Mouse (Mus musculus): ENCODE results near the gene Hnrnpab. TPM values are rescaled to one million over a fixed set of nuclear protein-coding genes. Genes with fewer than 3 reads are reported as not detected.

The Hnrnpab gene
- polyA plus RNA-seq (2015; fragmentation: Nextera tagmentation; extraction: Ambion mirVana): 441 and 518 TPM in 2 replicates

- under 1% methylated on average over 87 of the region's 91 CpGs for WGBS
- peak within 1 kb of the TSS; percentile 71 for H3K4me3 ChIP-seq (replicated peaks; ENCODE audit: low read length)
- H3K27ac ChIP-seq (ENCODE audit: low read length): peak within 1 kb of the TSS; percentile 93
- no peaks in the 10 kb centered on the region for H3K9me3 ChIP-seq (ENCODE audit: control insufficient read depth, low read length)
- peak within 1 kb of the TSS; percentile 97 for H3K9ac ChIP-seq (replicated peaks; ENCODE audit: low read depth, low read length)
- no peaks in the 10 kb centered on the region for H3K27me3 ChIP-seq (replicated peaks; ENCODE audit: control insufficient read depth, insufficient read depth, low read length)
- peaks cover 40% of the 10 kb centered on the region for H3K4me1 ChIP-seq (replicated peaks; ENCODE audit: control insufficient read depth, insufficient read depth, low read length)
- ATAC-seq: peak; percentile 96
- H3K4me2 ChIP-seq (ENCODE audit: low read length): peak within 1 kb of the TSS; percentile 85
- peaks cover 31% of the 10 kb centered on the region for H3K36me3 ChIP-seq (ENCODE audit: control insufficient read depth, insufficient read depth)
Observed at GRCm38 (mm10) chr11:51606447-51607095, at the start of gene Hnrnpab. Gene Hnrnpab, minus strand, starts transcription at chr11:51606847.

- peaks cover 2% of the 10 kb centered on the region; the same call in 1 of the 2 replicates for H3K27me3 ChIP-seq (replicated peaks; ENCODE audit: control insufficient read depth, insufficient read depth, low read length)
- H3K9ac ChIP-seq (replicated peaks; ENCODE audit: low read depth, low read length): no peak overlapping the region
- no peak for ATAC-seq
- no peak overlapping the region for H3K4me3 ChIP-seq (replicated peaks; ENCODE audit: low read length)
- H3K36me3 ChIP-seq (ENCODE audit: control insufficient read depth, insufficient read depth): no peaks in the 10 kb centered on the region
- H3K4me2 ChIP-seq (ENCODE audit: low read length): no peak overlapping the region
- no peak overlapping the region for H3K27ac ChIP-seq (ENCODE audit: low read length)
- WGBS: 95% methylated on average over 3 of the region's 3 CpGs
- H3K4me1 ChIP-seq (replicated peaks; ENCODE audit: control insufficient read depth, insufficient read depth, low read length): peaks cover 9% of the 10 kb centered on the region
- no peaks in the 10 kb centered on the region for H3K9me3 ChIP-seq (ENCODE audit: control insufficient read depth, low read length)
Observed at GRCm38 (mm10) chr11:51654891-51655290, 48.2 kb upstream of the Hnrnpab start.

GRCm38 (mm10) chr11:51653736-51654135 lies 47.1 kb upstream of the Hnrnpab start:
- Histone ChIP-seq H3K9me3 (ENCODE audit: control insufficient read depth, low read length) (no peaks in the 10 kb centered on the region), H3K4me1 (replicated peaks; ENCODE audit: control insufficient read depth, insufficient read depth, low read length) (peaks cover 13% of the 10 kb centered on the region), H3K36me3 (ENCODE audit: control insufficient read depth, insufficient read depth) (no peaks in the 10 kb centered on the region), H3K9ac (replicated peaks; ENCODE audit: low read depth, low read length) (no peak overlapping the region), H3K27me3 (replicated peaks; ENCODE audit: control insufficient read depth, insufficient read depth, low read length) (peaks cover 2% of the 10 kb centered on the region; the same call in 1 of the 2 replicates), H3K27ac (ENCODE audit: low read length) (no peak overlapping the region), H3K4me3 (replicated peaks; ENCODE audit: low read length) (no peak overlapping the region), H3K4me2 (ENCODE audit: low read length) (no peak overlapping the region)
- WGBS: 90% methylated on average over 6 of the region's 6 CpGs
- no peak for ATAC-seq

GRCm38 (mm10) chr11:51652889-51653418 lies 46.3 kb upstream of the Hnrnpab start:
- no peak for ATAC-seq
- 94% methylated on average over 4 of the region's 4 CpGs for WGBS

GRCm38 (mm10) chr11:51650691-51651515 lies 44.3 kb upstream of the Hnrnpab start, which contains the start of the genes N4bp3 and D930048N14Rik:
Gene N4bp3, minus strand, starts transcription at chr11:51650842.
Gene D930048N14Rik, plus strand, starts transcription at chr11:51650954.
- H3K27ac ChIP-seq (ENCODE audit: low read length): no peak within 1 kb of the TSS
- ATAC-seq: peak; percentile 82
- under 1% methylated on average over 69 of the region's 70 CpGs for WGBS

More at GRCm38 (mm10) chr11:51652889-51653418, 46.3 kb upstream of the Hnrnpab start:
- no peak overlapping the region for H3K27ac ChIP-seq (ENCODE audit: low read length)
- H3K4me2 ChIP-seq (ENCODE audit: low read length): no peak overlapping the region
- H3K9me3 ChIP-seq (ENCODE audit: control insufficient read depth, low read length): no peaks in the 10 kb centered on the region
- no peak overlapping the region for H3K9ac ChIP-seq (replicated peaks; ENCODE audit: low read depth, low read length)
- H3K4me1 ChIP-seq (replicated peaks; ENCODE audit: control insufficient read depth, insufficient read depth, low read length): peaks cover 16% of the 10 kb centered on the region
- no peak overlapping the region for H3K4me3 ChIP-seq (replicated peaks; ENCODE audit: low read length)
- H3K27me3 ChIP-seq (replicated peaks; ENCODE audit: control insufficient read depth, insufficient read depth, low read length): peaks cover 2% of the 10 kb centered on the region; the same call in 1 of the 2 replicates
- H3K36me3 ChIP-seq (ENCODE audit: control insufficient read depth, insufficient read depth): no peaks in the 10 kb centered on the region

GRCm38 (mm10) chr11:51650261-51650660 lies 43.6 kb upstream of the Hnrnpab start:
- H3K9me3 ChIP-seq (ENCODE audit: control insufficient read depth, low read length): no peaks in the 10 kb centered on the region
- H3K27me3 ChIP-seq (replicated peaks; ENCODE audit: control insufficient read depth, insufficient read depth, low read length): peaks cover 2% of the 10 kb centered on the region; the same call in 1 of the 2 replicates
- peak; percentile 21 for ATAC-seq
- H3K4me2 ChIP-seq (ENCODE audit: low read length): peak overlapping the region; percentile 91
- peak overlapping the region; percentile 70 for H3K9ac ChIP-seq (replicated peaks; ENCODE audit: low read depth, low read length)
- H3K4me3 ChIP-seq (replicated peaks; ENCODE audit: low read length): peak overlapping the region; percentile 54
- H3K27ac ChIP-seq (ENCODE audit: low read length): no peak overlapping the region
- H3K4me1 ChIP-seq (replicated peaks; ENCODE audit: control insufficient read depth, insufficient read depth, low read length): peaks cover 16% of the 10 kb centered on the region
- 2% methylated on average over 29 of the region's 30 CpGs for WGBS
- no peaks in the 10 kb centered on the region for H3K36me3 ChIP-seq (ENCODE audit: control insufficient read depth, insufficient read depth)

More at GRCm38 (mm10) chr11:51650691-51651515, 44.3 kb upstream of the Hnrnpab start, which contains the start of the genes N4bp3 and D930048N14Rik:
- Histone ChIP-seq H3K36me3 (ENCODE audit: control insufficient read depth, insufficient read depth) (no peaks in the 10 kb centered on the region), H3K9me3 (ENCODE audit: control insufficient read depth, low read length) (no peaks in the 10 kb centered on the region), H3K4me2 (ENCODE audit: low read length) (peak within 1 kb of the TSS; percentile 91), H3K9ac (replicated peaks; ENCODE audit: low read depth, low read length) (peak within 1 kb of the TSS; percentile 70), H3K4me3 (replicated peaks; ENCODE audit: low read length) (peak within 1 kb of the TSS; percentile 54), H3K27me3 (replicated peaks; ENCODE audit: control insufficient read depth, insufficient read depth, low read length) (peaks cover 2% of the 10 kb centered on the region; the same call in 1 of the 2 replicates), H3K4me1 (replicated peaks; ENCODE audit: control insufficient read depth, insufficient read depth, low read length) (peaks cover 16% of the 10 kb centered on the region)

GRCm38 (mm10) chr11:51649889-51650199 lies 43.2 kb upstream of the Hnrnpab start:
- 2% methylated on average over 7 of the region's 7 CpGs for WGBS
- Histone ChIP-seq H3K4me3 (replicated peaks; ENCODE audit: low read length) (peak overlapping the region; percentile 54), H3K4me1 (replicated peaks; ENCODE audit: control insufficient read depth, insufficient read depth, low read length) (peaks cover 16% of the 10 kb centered on the region), H3K27ac (ENCODE audit: low read length) (no peak overlapping the region), H3K27me3 (replicated peaks; ENCODE audit: control insufficient read depth, insufficient read depth, low read length) (peaks cover 2% of the 10 kb centered on the region; the same call in 1 of the 2 replicates), H3K36me3 (ENCODE audit: control insufficient read depth, insufficient read depth) (no peaks in the 10 kb centered on the region), H3K9ac (replicated peaks; ENCODE audit: low read depth, low read length) (peak overlapping the region; percentile 70), H3K4me2 (ENCODE audit: low read length) (peak overlapping the region; percentile 91), H3K9me3 (ENCODE audit: control insufficient read depth, low read length) (no peaks in the 10 kb centered on the region)
- ATAC-seq: no peak

- H3K4me2 ChIP-seq (ENCODE audit: low read length): peak overlapping the region; percentile 91
- peak overlapping the region; percentile 12; the same call in 1 of the 2 replicates for H3K9ac ChIP-seq (replicated peaks; ENCODE audit: low read depth, low read length)
- no peaks in the 10 kb centered on the region for H3K36me3 ChIP-seq (ENCODE audit: control insufficient read depth, insufficient read depth)
- H3K4me1 ChIP-seq (replicated peaks; ENCODE audit: control insufficient read depth, insufficient read depth, low read length): peaks cover 16% of the 10 kb centered on the region
- 34% methylated on average over 11 of the region's 11 CpGs for WGBS
- no peaks in the 10 kb centered on the region for H3K9me3 ChIP-seq (ENCODE audit: control insufficient read depth, low read length)
- ATAC-seq: no peak
- peaks cover 2% of the 10 kb centered on the region; the same call in 1 of the 2 replicates for H3K27me3 ChIP-seq (replicated peaks; ENCODE audit: control insufficient read depth, insufficient read depth, low read length)
- H3K27ac ChIP-seq (ENCODE audit: low read length): no peak overlapping the region
- H3K4me3 ChIP-seq (replicated peaks; ENCODE audit: low read length): peak overlapping the region; percentile 54
Observed at GRCm38 (mm10) chr11:51649111-51649888, 42.7 kb upstream of the Hnrnpab start.
